Mouse (Mus musculus) gonadal fat pad, adult 2 months (tissue): ENCODE data around the gene Asic1. TPM values are rescaled to one million over a fixed set of nuclear protein-coding genes. Genes with fewer than 3 reads are reported as not detected.

Experiments used
- polyA plus RNA-seq: library from polyadenylated mRNA; depleted of rRNA; stranded (reverse); fragments of >200 nt; gene quantifications from 2 replicates; pipeline ENCODE4 v1.2.3, GENCODE M21; 2012; rRNA removed

Asic1 gene
- polyA plus RNA-seq, 1 experiment: 0.18 TPM

Other genes starting within 250 kb of the Asic1 start
- gene Nckap5l, start 212.6 kb upstream of the Asic1 start, polyA plus RNA-seq: 5.0 and 5.7 TPM in 2 replicates
- 6.0 and 6.3 TPM in 2 replicates for gene Bcdin3d, start 195.6 kb upstream of the Asic1 start, polyA plus RNA-seq
- gene Faim2, start 142.2 kb upstream of the Asic1 start, polyA plus RNA-seq: 19.4 and 23.8 TPM in 2 replicates
- 2.4 and 4.4 TPM in 2 replicates for gene Aqp2, start 91.3 kb upstream of the Asic1 start, polyA plus RNA-seq
- 3.3 and 4.2 TPM in 2 replicates for gene Aqp5, start 79.6 kb upstream of the Asic1 start, polyA plus RNA-seq
- 6.4 and 9.1 TPM in 2 replicates for gene Aqp6, start 69.0 kb upstream of the Asic1 start, polyA plus RNA-seq
- gene Racgap1, start 18.7 kb upstream of the Asic1 start, polyA plus RNA-seq: 4.6 and 5.6 TPM in 2 replicates
- 22.5 and 23.2 TPM in 2 replicates for gene Smarcd1, start 31.8 kb downstream of the Asic1 start, polyA plus RNA-seq
- gene Gm17349, start 35.1 kb downstream of the Asic1 start, polyA plus RNA-seq: not detected in 2 replicates
- 345 and 504 TPM in 2 replicates for gene Gpd1, start 47.1 kb downstream of the Asic1 start, polyA plus RNA-seq
- gene Cox14, start 55.2 kb downstream of the Asic1 start, polyA plus RNA-seq: 226 and 319 TPM in 2 replicates
- 53.1 and 59.8 TPM in 2 replicates for gene Cers5, start 102.5 kb downstream of the Asic1 start, polyA plus RNA-seq
- 28.4 and 33.8 TPM in 2 replicates for gene Lima1, start 205.1 kb downstream of the Asic1 start, polyA plus RNA-seq